Mouse (Mus musculus): Measurements from ENCODE around the gene Atp8b3. TPM values are rescaled to one million over a fixed set of nuclear protein-coding genes. Genes with fewer than 3 reads are reported as not detected.

The Atp8b3 gene
- total and polyA plus RNA-seq, 3 experiments: 0.39 TPM; not detected in 2

DNA sequence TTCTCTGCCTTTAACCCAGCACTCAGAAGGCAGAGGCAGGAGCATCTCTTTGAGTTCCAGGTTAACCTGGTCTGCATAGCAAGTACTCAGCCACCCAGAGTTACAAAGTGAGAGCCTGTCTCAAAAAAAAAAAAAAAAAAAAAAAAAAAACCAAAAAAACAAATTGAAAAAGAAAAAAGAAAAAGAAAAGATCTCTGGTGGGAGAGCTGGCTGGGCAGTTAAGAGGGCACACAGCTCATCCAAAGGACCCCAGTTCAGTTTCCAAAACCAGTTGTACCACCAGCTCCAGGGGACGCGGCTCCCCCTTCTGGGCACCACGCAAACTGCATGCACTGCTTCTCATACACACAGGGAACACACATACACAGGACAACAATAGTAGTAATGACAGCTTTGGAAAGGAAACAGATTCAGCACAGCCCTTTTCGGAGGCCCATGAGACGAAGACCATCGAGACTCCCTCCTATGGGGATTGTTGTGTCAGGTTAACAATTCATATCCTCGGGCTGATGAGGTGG, 52.0 kb downstream of the Atp8b3 start:
- WGBS: 66% methylated on average over 7 of the region's 7 CpGs
- Histone ChIP-seq H3K4me1 (ENCODE audit: control insufficient read depth, insufficient read depth, low read length) (peaks cover 3% of the 10 kb centered on the region; the same call in 1 of the 2 replicates), H3K9ac (ENCODE audit: low read depth, low read length) (no peak overlapping the region), H3K27me3 (ENCODE audit: control insufficient read depth, insufficient read depth, low read length) (peaks cover 8% of the 10 kb centered on the region), H3K79me2 (replicated peaks; ENCODE audit: control insufficient read depth, insufficient read depth, low read length) (no peaks in the 10 kb centered on the region), H3K4me3 (no peak overlapping the region), H3K36me3 (ENCODE audit: control insufficient read depth, insufficient read depth, low read length) (no peaks in the 10 kb centered on the region), H3K27ac (no peak overlapping the region)
- intact Hi-C loops (cut with DNase I): no loop called here
- TF ChIP-seq CTCF (IDR thresholded peaks at IDR 0.05) (peak; percentile 44), POLR2A (IDR thresholded peaks at IDR 0.05; ENCODE audit: insufficient read depth, low read depth, low read length) (no peak)
- DNase-seq: no peak

DNA sequence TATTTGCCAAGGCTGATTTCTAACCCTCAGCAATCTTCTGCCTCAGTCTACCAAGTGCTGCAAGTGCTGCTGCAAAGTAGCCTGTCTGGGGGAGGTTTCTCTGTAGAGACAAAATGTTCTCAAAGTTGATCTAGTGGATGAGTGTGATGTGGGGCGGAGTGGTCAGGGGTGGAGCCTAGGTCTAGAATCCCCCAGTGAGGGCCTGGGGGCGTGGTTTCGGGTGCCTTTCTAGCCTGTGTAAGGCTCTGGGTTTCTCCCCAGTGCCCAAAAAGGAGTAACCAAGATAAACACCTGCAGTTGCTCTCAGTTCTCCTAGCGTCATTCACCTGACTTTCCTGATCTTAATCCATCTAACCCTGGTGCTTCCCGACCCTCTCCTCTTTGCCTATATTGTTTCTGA, 57.9 kb downstream of the Atp8b3 start:
- no peak for TF ChIP-seq POLR2A (IDR thresholded peaks at IDR 0.05; ENCODE audit: insufficient read depth, low read depth, low read length)
- no peak for TF ChIP-seq CTCF (IDR thresholded peaks at IDR 0.05)
- TF ChIP-seq EP300 (IDR thresholded peaks at IDR 0.05; ENCODE audit: insufficient read depth, low read depth, low read length): no peak
- peaks cover 7% of the 10 kb centered on the region; the same call in 1 of the 2 replicates for H3K27me3 ChIP-seq (ENCODE audit: control insufficient read depth, insufficient read depth, low read length)
- H3K4me1 ChIP-seq (ENCODE audit: control insufficient read depth, insufficient read depth, low read length): no peaks in the 10 kb centered on the region
- no peaks in the 10 kb centered on the region for H3K79me2 ChIP-seq (replicated peaks; ENCODE audit: control insufficient read depth, insufficient read depth, low read length)
- WGBS: 26% methylated on average over 5 of the region's 5 CpGs
- H3K9ac ChIP-seq (ENCODE audit: low read depth, low read length): no peak overlapping the region
- H3K27ac ChIP-seq: no peak overlapping the region
- intact Hi-C loops (cut with DNase I): no loop called here
- DNase-seq: no peak
- H3K4me3 ChIP-seq: no peak overlapping the region
- H3K36me3 ChIP-seq (ENCODE audit: control insufficient read depth, insufficient read depth, low read length): no peaks in the 10 kb centered on the region

GRCm38 (mm10) chr10:80478531-80478930, 60.4 kb downstream of the Atp8b3 start:
- no peak overlapping the region for H3K4me3 ChIP-seq
- H3K27me3 ChIP-seq (ENCODE audit: control insufficient read depth, insufficient read depth, low read length): peaks cover 7% of the 10 kb centered on the region; the same call in 1 of the 2 replicates
- DNase-seq: no peak
- no peaks in the 10 kb centered on the region for H3K4me1 ChIP-seq (ENCODE audit: control insufficient read depth, insufficient read depth, low read length)
- 72% methylated on average over 5 of the region's 5 CpGs for WGBS
- H3K9ac ChIP-seq (ENCODE audit: low read depth, low read length): no peak overlapping the region
- intact Hi-C loops (cut with DNase I): no loop called here
- no peak overlapping the region for H3K27ac ChIP-seq
- TF ChIP-seq CTCF (IDR thresholded peaks at IDR 0.05) (no peak), POLR2A (IDR thresholded peaks at IDR 0.05; ENCODE audit: insufficient read depth, low read depth, low read length) (no peak), EP300 (IDR thresholded peaks at IDR 0.05; ENCODE audit: insufficient read depth, low read depth, low read length) (no peak)
- H3K36me3 ChIP-seq (ENCODE audit: control insufficient read depth, insufficient read depth, low read length): no peaks in the 10 kb centered on the region
- H3K79me2 ChIP-seq (replicated peaks; ENCODE audit: control insufficient read depth, insufficient read depth, low read length): no peaks in the 10 kb centered on the region

- TF ChIP-seq POLR2A (IDR thresholded peaks at IDR 0.05; ENCODE audit: insufficient read depth, low read depth, low read length): no peak
- TF ChIP-seq CTCF (IDR thresholded peaks at IDR 0.05): no peak
- TF ChIP-seq EP300 (IDR thresholded peaks at IDR 0.05; ENCODE audit: insufficient read depth, low read depth, low read length): no peak
- 2% methylated on average over 57 of the region's 58 CpGs for WGBS
- peak overlapping the region; percentile 59 for H3K9ac ChIP-seq (ENCODE audit: low read depth, low read length)
- intact Hi-C loops (cut with DNase I): no loop called here
- H3K4me1 ChIP-seq (ENCODE audit: control insufficient read depth, insufficient read depth, low read length): no peaks in the 10 kb centered on the region
- peaks cover 8% of the 10 kb centered on the region for H3K27me3 ChIP-seq (ENCODE audit: control insufficient read depth, insufficient read depth, low read length)
- H3K79me2 ChIP-seq (replicated peaks; ENCODE audit: control insufficient read depth, insufficient read depth, low read length): no peaks in the 10 kb centered on the region
- DNase-seq: peak; percentile 91 to 92
- peak overlapping the region; percentile 32 for H3K27ac ChIP-seq
- H3K36me3 ChIP-seq (ENCODE audit: control insufficient read depth, insufficient read depth, low read length): no peaks in the 10 kb centered on the region
- H3K4me3 ChIP-seq: peak overlapping the region; percentile 46
Observed at GRCm38 (mm10) chr10:80475290-80475959, 63.5 kb downstream of the Atp8b3 start.

Other genes starting within 250 kb of the Atp8b3 start
- gene Rps15, start 246.7 kb downstream of the Atp8b3 start, total RNA-seq (2021): 100 to 1,000 TPM; 748 to 861 TPM
- 880 and 1,041 TPM in 2 replicates for gene Rps15, start 246.7 kb downstream of the Atp8b3 start, polyA plus RNA-seq (2012; rRNA removed)
- gene Apc2, start 243.1 kb downstream of the Atp8b3 start, total RNA-seq (2021): 1 to 10 TPM; 2.3 to 2.6 TPM
- gene Apc2, start 243.1 kb downstream of the Atp8b3 start, polyA plus RNA-seq (2012; rRNA removed): 2.4 and 2.7 TPM in 2 replicates
- gene 2310011J03Rik, start 218.6 kb downstream of the Atp8b3 start, total RNA-seq (2021): 10 to 100 TPM; 13.3 to 14.5 TPM
- 27.3 and 28.9 TPM in 2 replicates for gene 2310011J03Rik, start 218.6 kb downstream of the Atp8b3 start, polyA plus RNA-seq (2012; rRNA removed)
- 1 to 10 TPM; 1.4 to 1.8 TPM for gene Pcsk4, start 209.6 kb downstream of the Atp8b3 start, total RNA-seq (2021)
- gene Pcsk4, start 209.6 kb downstream of the Atp8b3 start, polyA plus RNA-seq (2012; rRNA removed): 4.5 and 4.9 TPM in 2 replicates
- gene Reep6, start 209.2 kb downstream of the Atp8b3 start, total RNA-seq (2021): 1 to 10 TPM; 2.8 to 3.6 TPM
- 2.9 and 4.1 TPM in 2 replicates for gene Reep6, start 209.2 kb downstream of the Atp8b3 start, polyA plus RNA-seq (2012; rRNA removed)
- gene Adamtsl5, start 190.7 kb downstream of the Atp8b3 start, total RNA-seq (2021): 10 to 100 TPM; 71.9 to 84.5 TPM
- 80.9 and 85.2 TPM in 2 replicates for gene Adamtsl5, start 190.7 kb downstream of the Atp8b3 start, polyA plus RNA-seq (2012; rRNA removed)
- gene Plk5, start 182.7 kb downstream of the Atp8b3 start, total RNA-seq (2021): under 1 TPM; 0.50 to 0.63 TPM
- gene Plk5, start 182.7 kb downstream of the Atp8b3 start, polyA plus RNA-seq (2012; rRNA removed): 2.0 and 2.7 TPM in 2 replicates
- gene Mex3d, start 151.5 kb downstream of the Atp8b3 start, total RNA-seq (2021): 1 to 10 TPM; 7.3 to 7.5 TPM
- gene Mex3d, start 151.5 kb downstream of the Atp8b3 start, polyA plus RNA-seq (2012; rRNA removed): 5.8 and 7.9 TPM in 2 replicates
- gene Mbd3, start 139.6 kb downstream of the Atp8b3 start, total RNA-seq (2021): 10 to 100 TPM; 86.5 to 95.2 TPM
- 91.4 and 95.1 TPM in 2 replicates for gene Mbd3, start 139.6 kb downstream of the Atp8b3 start, polyA plus RNA-seq (2012; rRNA removed)
- gene Uqcr11, start 132.3 kb downstream of the Atp8b3 start, total RNA-seq (2021): 1,000 to 10,000 TPM; 1,743 to 1,981 TPM
- gene Uqcr11, start 132.3 kb downstream of the Atp8b3 start, polyA plus RNA-seq (2012; rRNA removed): 5,192 and 5,251 TPM in 2 replicates
- gene Tcf3, start 105.5 kb downstream of the Atp8b3 start, total RNA-seq (2021): 10 to 100 TPM; 16.5 to 18.0 TPM
- 20.1 and 25.0 TPM in 2 replicates for gene Tcf3, start 105.5 kb downstream of the Atp8b3 start, polyA plus RNA-seq (2012; rRNA removed)
- under 1 TPM in 1 of 2 experiments, not detected in 1; 0.05 TPM for gene Onecut3, start 44.3 kb downstream of the Atp8b3 start, total RNA-seq (2021)
- gene Onecut3, start 44.3 kb downstream of the Atp8b3 start, polyA plus RNA-seq (2012; rRNA removed): 0.06 and 0.09 TPM in 2 replicates
- gene Rexo1, start 22.4 kb upstream of the Atp8b3 start, total RNA-seq (2021): 10 to 100 TPM; 11.6 to 12.3 TPM
- 19.5 and 19.8 TPM in 2 replicates for gene Rexo1, start 22.4 kb upstream of the Atp8b3 start, polyA plus RNA-seq (2012; rRNA removed)
- 1 to 10 TPM; 4.0 to 4.4 TPM for gene Klf16, start 38.2 kb upstream of the Atp8b3 start, total RNA-seq (2021)
- gene Klf16, start 38.2 kb upstream of the Atp8b3 start, polyA plus RNA-seq (2012; rRNA removed): 3.6 and 5.5 TPM in 2 replicates
- 10 to 100 TPM; 40.2 to 46.9 TPM for gene Abhd17a, start 51.2 kb upstream of the Atp8b3 start, total RNA-seq (2021)
- gene Abhd17a, start 51.2 kb upstream of the Atp8b3 start, polyA plus RNA-seq (2012; rRNA removed): 67.3 and 80.0 TPM in 2 replicates
- gene Scamp4, start 63.7 kb upstream of the Atp8b3 start, total RNA-seq (2021): 10 to 100 TPM; 20.8 to 26.9 TPM
- gene Scamp4, start 63.7 kb upstream of the Atp8b3 start, polyA plus RNA-seq (2012; rRNA removed): 58.9 and 60.5 TPM in 2 replicates
- gene Adat3, start 63.8 kb upstream of the Atp8b3 start, total RNA-seq (2021): 1 to 10 TPM in 1 of 2 experiments, under 1 TPM in 1; 0.60 to 1.1 TPM
- 1.0 and 2.5 TPM in 2 replicates for gene Adat3, start 63.8 kb upstream of the Atp8b3 start, polyA plus RNA-seq (2012; rRNA removed)
- gene Gm49322, start 66.9 kb upstream of the Atp8b3 start, total RNA-seq (2021): under 1 TPM; 0.34 to 0.39 TPM
- 0.62 and 2.0 TPM in 2 replicates for gene Gm49322, start 66.9 kb upstream of the Atp8b3 start, polyA plus RNA-seq (2012; rRNA removed)
- gene Csnk1g2, start 83.7 kb upstream of the Atp8b3 start, total RNA-seq (2021): 100 to 1,000 TPM; 117 to 130 TPM
- gene Csnk1g2, start 83.7 kb upstream of the Atp8b3 start, polyA plus RNA-seq (2012; rRNA removed): 125 and 130 TPM in 2 replicates
- gene Btbd2, start 117.9 kb upstream of the Atp8b3 start, total RNA-seq (2021): 10 to 100 TPM; 43.7 to 44.2 TPM
- 57.3 and 60.1 TPM in 2 replicates for gene Btbd2, start 117.9 kb upstream of the Atp8b3 start, polyA plus RNA-seq (2012; rRNA removed)
- gene Mknk2, start 139.0 kb upstream of the Atp8b3 start, total RNA-seq (2021): 100 to 1,000 TPM; 176 to 229 TPM
- gene Mknk2, start 139.0 kb upstream of the Atp8b3 start, polyA plus RNA-seq (2012; rRNA removed): 199 and 208 TPM in 2 replicates
- 1 to 10 TPM; 7.4 to 7.6 TPM for gene Mob3a, start 162.9 kb upstream of the Atp8b3 start, total RNA-seq (2021)
- gene Mob3a, start 162.9 kb upstream of the Atp8b3 start, polyA plus RNA-seq (2012; rRNA removed): 11.7 and 13.6 TPM in 2 replicates
- 1 to 10 TPM; 3.4 to 3.8 TPM for gene Izumo4, start 163.1 kb upstream of the Atp8b3 start, total RNA-seq (2021)
- gene Izumo4, start 163.1 kb upstream of the Atp8b3 start, polyA plus RNA-seq (2012; rRNA removed): 13.3 and 15.6 TPM in 2 replicates
- 10 to 100 TPM; 40.2 to 42.6 TPM for gene Ap3d1, start 203.1 kb upstream of the Atp8b3 start, total RNA-seq (2021)
- gene Ap3d1, start 203.1 kb upstream of the Atp8b3 start, polyA plus RNA-seq (2012; rRNA removed): 52.9 and 66.5 TPM in 2 replicates
- 10 to 100 TPM; 18.8 to 19.6 TPM for gene Dot1l, start 216.1 kb upstream of the Atp8b3 start, total RNA-seq (2021)
- 35.0 and 39.6 TPM in 2 replicates for gene Dot1l, start 216.1 kb upstream of the Atp8b3 start, polyA plus RNA-seq (2012; rRNA removed)